ENCODE assay signal across 8 mouse cellular contexts in genomic region chr9:60794210-60794840, GRCm38 (mm10). TPM values are rescaled to one million over a fixed set of nuclear protein-coding genes. Genes with fewer than 3 reads are reported as not detected.
DNase-seq lines count a peak whose midpoint lies in the region; ATAC-seq and TF ChIP-seq lines count a peak whose summit lies in the region.

TSS of gene Uaca (plus strand) at chr9:60794542.

- 0% methylated on average over 45 of the region's 45 CpGs for WGBS in forebrain, embryonic 13.5 days
- WGBS in heart, embryonic 16.5 days = under 1% methylated on average over 45 of the region's 45 CpGs
- WGBS in liver, embryonic 13.5 days (ENCODE audit: insufficient replicate concordance) = under 1% methylated on average over 45 of the region's 45 CpGs
- under 1% methylated on average over 45 of the region's 45 CpGs for WGBS in neural tube, embryonic 13.5 days

- H3K4me2 ChIP-seq in forebrain, embryonic 13.5 days = peak within 1 kb of the TSS; percentile 98
- H3K4me2 ChIP-seq in heart, embryonic 16.5 days (ENCODE audit: low read depth, low read length) = peak within 1 kb of the TSS; percentile 67
- peak within 1 kb of the TSS; percentile 79 for H3K4me2 ChIP-seq in liver, embryonic 13.5 days
- peak within 1 kb of the TSS; percentile 98 for H3K4me2 ChIP-seq in neural tube, embryonic 13.5 days

- peak within 1 kb of the TSS; percentile 41 for H3K27ac ChIP-seq in forebrain, embryonic 13.5 days
- H3K27ac ChIP-seq in heart, embryonic 16.5 days (ENCODE audit: low read length) = peak within 1 kb of the TSS; percentile 90
- H3K27ac ChIP-seq in liver, embryonic 13.5 days = peak within 1 kb of the TSS; percentile 39; the same call in 1 of the 2 replicates
- peak within 1 kb of the TSS; percentile 71 for H3K27ac ChIP-seq in neural tube, embryonic 13.5 days (replicated peaks)

- DNase-seq in c-Kit-positive CD71-positive TER-119-positive erythroid progenitor cells, embryonic 14.5 days (ENCODE audit: low spot score) = peak; percentile 18
- peak; percentile 97 to 98 for DNase-seq in kidney, postnatal 36 days
- DNase-seq in liver, embryonic 13.5 days = peak; percentile 66
- DNase-seq in testis, postnatal 10 days (ENCODE audit: low spot score) = peak; percentile 97

- H3K4me1 ChIP-seq in E14TG2a.4 (replicated peaks; ENCODE audit: low read depth, low read length) = peaks cover 16% of the 10 kb centered on the region
- H3K4me1 ChIP-seq in forebrain, embryonic 13.5 days = peaks cover 15% of the 10 kb centered on the region
- peaks cover 4% of the 10 kb centered on the region for H3K4me1 ChIP-seq in heart, embryonic 16.5 days (ENCODE audit: control insufficient read depth, insufficient read depth, low read length)
- peaks cover 13% of the 10 kb centered on the region for H3K4me1 ChIP-seq in liver, embryonic 13.5 days (replicated peaks)
- peaks cover 20% of the 10 kb centered on the region for H3K4me1 ChIP-seq in neural tube, embryonic 13.5 days (replicated peaks)

- ATAC-seq in forebrain, embryonic 13.5 days = peak; percentile 96
- peak; percentile 94 for ATAC-seq in heart, embryonic 16.5 days (replicated peaks; ENCODE audit: extremely low read depth, insufficient read depth, low FRiP score)
- ATAC-seq in liver, embryonic 13.5 days (ENCODE audit: low read depth) = peak; percentile 86
- ATAC-seq in neural tube, embryonic 13.5 days (ENCODE audit: low read depth) = peak; percentile 96

- TF ChIP-seq CTCF in E14TG2a.4 (conservative IDR thresholded peaks at IDR 0.05; ENCODE audit: low read length) = no peak; the same call in 1 of the 2 replicates

- no peaks in the 10 kb centered on the region for H3K9me3 ChIP-seq in E14TG2a.4 (ENCODE audit: low read length)
- no peaks in the 10 kb centered on the region for H3K9me3 ChIP-seq in forebrain, embryonic 13.5 days (replicated peaks)
- no peaks in the 10 kb centered on the region for H3K9me3 ChIP-seq in heart, embryonic 16.5 days (replicated peaks; ENCODE audit: control insufficient read depth, low read length)
- H3K9me3 ChIP-seq in liver, embryonic 13.5 days (replicated peaks) = no peaks in the 10 kb centered on the region
- no peaks in the 10 kb centered on the region for H3K9me3 ChIP-seq in neural tube, embryonic 13.5 days

- peak within 1 kb of the TSS; percentile 77 for H3K9ac ChIP-seq in forebrain, embryonic 13.5 days
- peak within 1 kb of the TSS; percentile 81 for H3K9ac ChIP-seq in heart, embryonic 16.5 days (ENCODE audit: low read length)
- peak within 1 kb of the TSS; percentile 63 for H3K9ac ChIP-seq in liver, embryonic 13.5 days
- H3K9ac ChIP-seq in neural tube, embryonic 13.5 days = peak within 1 kb of the TSS; percentile 82

- H3K4me3 ChIP-seq in E14TG2a.4 (replicated peaks; ENCODE audit: low read length) = peak within 1 kb of the TSS; percentile 94
- H3K4me3 ChIP-seq in forebrain, embryonic 13.5 days = peak within 1 kb of the TSS; percentile 75
- peak within 1 kb of the TSS; percentile 85 for H3K4me3 ChIP-seq in heart, embryonic 16.5 days (ENCODE audit: low read length)
- H3K4me3 ChIP-seq in liver, embryonic 13.5 days (replicated peaks) = peak within 1 kb of the TSS; percentile 66
- H3K4me3 ChIP-seq in neural tube, embryonic 13.5 days = peak within 1 kb of the TSS; percentile 76

- H3K36me3 ChIP-seq in E14TG2a.4 (ENCODE audit: insufficient read depth, low read length) = no peaks in the 10 kb centered on the region
- H3K36me3 ChIP-seq in forebrain, embryonic 13.5 days (ENCODE audit: poor library complexity, severe bottlenecking) = no peaks in the 10 kb centered on the region
- no peaks in the 10 kb centered on the region for H3K36me3 ChIP-seq in heart, embryonic 16.5 days (ENCODE audit: control insufficient read depth, insufficient read depth)
- no peaks in the 10 kb centered on the region for H3K36me3 ChIP-seq in liver, embryonic 13.5 days
- no peaks in the 10 kb centered on the region for H3K36me3 ChIP-seq in neural tube, embryonic 13.5 days

- peaks cover 44% of the 10 kb centered on the region for H3K27me3 ChIP-seq in E14TG2a.4 (ENCODE audit: insufficient read depth, low read length)
- H3K27me3 ChIP-seq in forebrain, embryonic 13.5 days = peaks cover 21% of the 10 kb centered on the region
- no peaks in the 10 kb centered on the region for H3K27me3 ChIP-seq in heart, embryonic 16.5 days (ENCODE audit: control insufficient read depth, insufficient read depth, low read length)
- peaks cover 36% of the 10 kb centered on the region for H3K27me3 ChIP-seq in liver, embryonic 13.5 days
- H3K27me3 ChIP-seq in neural tube, embryonic 13.5 days = peaks cover 4% of the 10 kb centered on the region; the same call in 1 of the 2 replicates

RNA-seq across cellular contexts. Expression of gene Uaca, which starts in this region (rescaled TPM):
- polyA plus RNA-seq in forebrain, embryonic 13.5 days (2015; fragmentation: Nextera tagmentation; extraction: Ambion mirVana) = 17.6 and 21.0 TPM in 2 replicates
- 28.8 and 29.6 TPM in 2 replicates for polyA plus RNA-seq in heart, embryonic 16.5 days (2015; fragmentation: Nextera tagmentation; extraction: Ambion mirVana)
- polyA plus RNA-seq in liver, embryonic 13.5 days (2015; fragmentation: Nextera tagmentation; extraction: Ambion mirVana) = 2.7 and 4.4 TPM in 2 replicates
- 26.0 and 29.4 TPM in 2 replicates for polyA plus RNA-seq in neural tube, embryonic 13.5 days (2015; fragmentation: Nextera tagmentation; extraction: Ambion mirVana)

Comparison
In these comparisons a context has a peak if more than half of its experiments do, and no peak if none do; other contexts are left out.
1. Peak in every context shown above with its lines: DNase-seq, ATAC-seq, H3K4me3 ChIP-seq and H3K27ac ChIP-seq.
2. DNase-seq: peak in every context shown above with its lines; median percentile 98 in kidney, postnatal 36 days; 97 in testis, postnatal 10 days; 66 in liver, embryonic 13.5 days; 18 in c-Kit-positive CD71-positive TER-119-positive erythroid progenitor cells, embryonic 14.5 days.
3. H3K27ac ChIP-seq: peak in every context shown above with its lines; median percentile 90 in heart, embryonic 16.5 days; 71 in neural tube, embryonic 13.5 days; 41 in forebrain, embryonic 13.5 days; 39 in liver, embryonic 13.5 days.